Mouse (Mus musculus) bone marrow macrophage, adult 2 months (primary cell): ENCODE results near the gene Bclaf3.

Experiments
- CTCF ChIP-seq: IDR thresholded peaks from 2 replicates; pipeline ENCODE4 v1.5.1; 2012; ENCODE audit warnings: low read depth, mild to moderate bottlenecking, low read length, moderate library complexity
- POLR2A ChIP-seq: IDR thresholded peaks from 2 replicates; pipeline ENCODE4 v1.6.1; 2012; ENCODE audit warnings: mild to moderate bottlenecking, low read depth, low read length, borderline replicate concordance

- TF ChIP-seq CTCF (no peak), POLR2A (no peak)
Measured at GRCm38 (mm10) chrX:159597502-159597901, 71.0 kb downstream of the Bclaf3 start.
